Mouse (Mus musculus): ENCODE results near the gene Sos2.

Gene Sos2

GRCm38 (mm10) chr12:69681566-69682061 lies at the start of gene Sos2:
Gene Sos2, minus strand, starts transcription at chr12:69681852.
- DNase-seq (ENCODE audit: low spot score), result peak; percentile 35

- no peak for DNase-seq (ENCODE audit: low spot score)
Observed at GRCm38 (mm10) chr12:69730306-69730705, 48.7 kb upstream of the Sos2 start.

- DNase-seq (ENCODE audit: low spot score), result no peak
Observed at GRCm38 (mm10) chr12:69729246-69729645, 47.6 kb upstream of the Sos2 start.

- DNase-seq (ENCODE audit: low spot score), result peak; percentile 96
Observed at GRCm38 (mm10) chr12:69724711-69725460, 43.2 kb upstream of the Sos2 start, which contains the start of the genes L2hgdh and Atp5s. Gene L2hgdh, minus strand, starts transcription at chr12:69724873. Gene Atp5s, plus strand, starts transcription at chr12:69724950.

GRCm38 (mm10) chr12:69724018-69724710 lies 42.5 kb upstream of the Sos2 start:
- DNase-seq (ENCODE audit: low spot score), result peak; percentile 29

GRCm38 (mm10) chr12:69723376-69723775 lies 41.7 kb upstream of the Sos2 start:
- DNase-seq (ENCODE audit: low spot score), result no peak

- no peak for DNase-seq (ENCODE audit: low spot score)
Observed at GRCm38 (mm10) chr12:69722857-69723256, 41.2 kb upstream of the Sos2 start.

- no peak for DNase-seq (ENCODE audit: low spot score)
Observed at GRCm38 (mm10) chr12:69713628-69714027, 32.0 kb upstream of the Sos2 start.

- no peak for DNase-seq (ENCODE audit: low spot score)
Observed at GRCm38 (mm10) chr12:69704799-69705458, 23.3 kb upstream of the Sos2 start.

- no peak for DNase-seq (ENCODE audit: low spot score)
Observed at GRCm38 (mm10) chr12:69698352-69698751, 16.7 kb upstream of the Sos2 start.

GRCm38 (mm10) chr12:69696746-69697145 lies 15.1 kb upstream of the Sos2 start:
- peak; percentile 80 for DNase-seq (ENCODE audit: low spot score)

- no peak for DNase-seq (ENCODE audit: low spot score)
Observed at GRCm38 (mm10) chr12:69693471-69693870, 11.8 kb upstream of the Sos2 start.

- no peak for DNase-seq (ENCODE audit: low spot score)
Observed at GRCm38 (mm10) chr12:69690714-69691113, 9.1 kb upstream of the Sos2 start.

GRCm38 (mm10) chr12:69689094-69689493 lies 7.4 kb upstream of the Sos2 start:
- DNase-seq (ENCODE audit: low spot score), result no peak

GRCm38 (mm10) chr12:69688368-69688767 lies 6.7 kb upstream of the Sos2 start:
- no peak for DNase-seq (ENCODE audit: low spot score)

GRCm38 (mm10) chr12:69683537-69683936 lies 1.9 kb upstream of the Sos2 start:
- DNase-seq (ENCODE audit: low spot score), result peak; percentile 99

GRCm38 (mm10) chr12:69682788-69683419 lies 1.3 kb upstream of the Sos2 start:
- DNase-seq (ENCODE audit: low spot score), result peak; percentile 59

GRCm38 (mm10) chr12:69682065-69682787 lies 574 bp upstream of the Sos2 start:
- DNase-seq (ENCODE audit: low spot score), result peak; percentile 84

GRCm38 (mm10) chr12:69680635-69681565 lies 752 bp downstream of the Sos2 start:
- DNase-seq (ENCODE audit: low spot score), result peak; percentile 73

GRCm38 (mm10) chr12:69676157-69676556 lies 5.5 kb downstream of the Sos2 start:
- DNase-seq (ENCODE audit: low spot score), result no peak
